Mouse (Mus musculus): ENCODE measurements at regions not wholly inside any gene's neighbourhood (a gene's known extent, or its start where the extent isn't known, plus 50 kb on each side); places are given as distances from the start of the nearest gene placed in this dataset.
A peak's percentile ranks its signal among the peaks of the same experiment; 100 is the strongest.

DNA sequence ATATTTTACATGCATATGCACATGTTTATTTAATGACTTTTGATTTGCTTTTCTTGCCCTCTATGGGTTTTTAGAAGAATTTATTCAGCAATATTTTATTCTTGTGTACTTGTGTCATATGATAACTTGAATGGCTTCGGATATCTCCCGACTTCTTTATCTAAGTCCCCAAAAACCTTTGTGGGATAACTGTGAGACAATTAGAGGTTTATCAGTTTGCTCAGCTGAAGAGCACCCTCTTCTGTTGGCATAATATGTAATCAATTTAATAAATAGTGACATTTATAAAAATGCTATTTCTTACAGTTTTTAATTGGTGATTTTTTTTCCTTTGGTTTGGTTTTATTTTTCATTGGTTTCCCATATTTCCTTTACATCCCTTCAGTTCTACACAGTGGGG lies 194.2 kb upstream of the Tent5a start:
- TF ChIP-seq POLR2A (IDR thresholded peaks at IDR 0.05; ENCODE audit: borderline replicate concordance, extremely low read depth, insufficient read depth, insufficient read length, poor library complexity, severe bottlenecking) (no peak), CTCF (IDR thresholded peaks at IDR 0.05; ENCODE audit: borderline replicate concordance, extremely low read depth, insufficient read depth, insufficient read length) (no peak)
- DNase-seq (ENCODE audit: low read depth): no peak

DNA sequence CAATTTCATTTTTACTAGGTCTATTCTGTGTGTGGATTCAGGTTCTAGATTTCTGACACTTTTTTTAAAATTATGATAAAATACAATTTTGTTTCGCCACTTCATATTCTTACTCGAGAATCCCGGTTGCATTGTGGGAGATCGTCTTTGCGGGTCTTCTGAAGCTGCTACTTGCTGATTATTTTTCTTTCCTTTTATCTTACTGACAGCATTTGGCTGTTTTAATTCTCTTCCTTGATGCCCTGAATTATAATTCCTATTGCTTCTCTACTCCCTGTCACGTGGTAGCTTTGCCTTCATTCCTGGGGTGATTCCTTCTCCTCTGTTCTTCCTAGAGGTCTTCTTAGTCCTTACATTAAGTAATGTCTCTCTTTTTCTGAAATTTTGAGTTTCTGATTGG lies 193.8 kb upstream of the Tent5a start:
- DNase-seq (ENCODE audit: low read depth): no peak
- TF ChIP-seq CTCF (IDR thresholded peaks at IDR 0.05; ENCODE audit: borderline replicate concordance, extremely low read depth, insufficient read depth, insufficient read length) (no peak), POLR2A (IDR thresholded peaks at IDR 0.05; ENCODE audit: borderline replicate concordance, extremely low read depth, insufficient read depth, insufficient read length, poor library complexity, severe bottlenecking) (no peak)

DNA sequence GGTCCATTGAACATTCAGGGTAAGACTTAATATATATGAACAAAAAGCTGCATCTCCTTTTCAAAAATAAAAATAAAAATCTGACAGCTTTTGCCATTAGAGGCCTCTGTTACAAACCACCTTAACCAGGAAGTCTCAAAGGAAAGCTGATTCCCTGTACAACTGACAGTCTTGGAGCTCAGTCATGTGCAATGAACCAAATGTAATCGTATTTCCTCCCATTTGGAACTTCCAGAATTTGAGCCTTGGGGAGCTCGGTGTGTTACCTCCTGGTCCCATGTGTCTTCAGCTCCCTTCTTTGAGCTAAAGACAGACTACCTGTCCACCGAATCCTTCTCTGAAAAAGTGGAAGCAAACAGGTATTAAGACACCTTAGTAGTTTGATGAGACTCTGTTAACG lies 171.9 kb upstream of the Tent5a start:
- DNase-seq (ENCODE audit: low read depth): no peak
- TF ChIP-seq CTCF (IDR thresholded peaks at IDR 0.05; ENCODE audit: borderline replicate concordance, extremely low read depth, insufficient read depth, insufficient read length) (no peak), POLR2A (IDR thresholded peaks at IDR 0.05; ENCODE audit: borderline replicate concordance, extremely low read depth, insufficient read depth, insufficient read length, poor library complexity, severe bottlenecking) (no peak)

DNA sequence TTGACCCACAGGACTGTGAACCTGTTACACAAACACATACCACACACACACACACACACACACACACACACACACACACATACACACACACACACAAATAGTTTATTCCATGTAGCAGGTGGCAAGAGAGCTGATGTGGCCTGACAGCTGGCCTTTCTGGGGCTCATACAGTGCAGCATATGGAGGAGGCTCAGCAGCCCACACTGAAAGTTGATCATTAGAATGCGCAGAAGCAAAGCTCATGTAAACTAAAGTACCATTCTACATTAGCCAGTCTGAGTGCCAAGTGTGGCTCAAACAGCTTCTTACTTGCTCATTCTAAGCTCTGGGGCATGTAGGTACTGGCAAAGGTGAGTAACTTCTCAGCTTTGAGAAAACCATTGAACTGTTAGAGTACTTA lies 170.2 kb upstream of the Tent5a start:
- no peak for TF ChIP-seq POLR2A (IDR thresholded peaks at IDR 0.05; ENCODE audit: borderline replicate concordance, extremely low read depth, insufficient read depth, insufficient read length, poor library complexity, severe bottlenecking)
- no peak for TF ChIP-seq CTCF (IDR thresholded peaks at IDR 0.05; ENCODE audit: borderline replicate concordance, extremely low read depth, insufficient read depth, insufficient read length)
- peak; percentile 80 for DNase-seq (ENCODE audit: low read depth)

DNA sequence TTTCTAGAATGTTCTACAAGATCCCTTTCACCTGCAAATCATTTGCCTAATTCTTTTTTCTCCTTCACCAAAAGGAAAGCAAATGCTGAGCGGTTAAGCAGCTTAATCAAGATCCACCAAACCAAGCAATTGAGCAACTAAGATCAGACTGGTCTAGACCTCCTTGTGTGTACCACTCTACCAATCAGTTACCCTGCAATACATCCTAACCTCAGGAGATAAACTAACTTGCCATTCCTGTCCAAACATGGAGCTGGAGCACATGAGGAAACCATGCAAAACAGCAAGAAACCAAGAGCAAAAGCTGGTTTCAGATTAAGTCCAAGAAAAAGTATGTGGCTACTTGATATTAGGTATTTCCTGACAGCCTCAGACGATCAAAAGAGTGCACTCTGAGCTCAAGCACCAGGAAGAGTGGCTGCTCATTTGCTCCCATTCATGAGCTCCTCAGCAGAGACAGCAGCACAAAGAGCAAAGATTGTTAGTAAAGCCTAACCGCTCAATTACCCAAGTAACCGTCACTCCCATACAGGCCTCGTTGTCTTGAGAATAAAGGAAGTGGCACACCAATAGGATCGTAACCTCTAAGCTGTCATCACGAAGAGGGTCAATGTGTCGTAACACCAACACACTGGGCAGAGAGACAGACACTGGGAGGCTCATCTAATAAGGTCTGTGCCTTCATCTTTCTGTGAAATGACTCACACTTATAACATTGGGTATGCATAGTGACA lies 169.5 kb upstream of the Tent5a start:
- DNase-seq (ENCODE audit: low read depth): peak; percentile 86
- TF ChIP-seq CTCF (IDR thresholded peaks at IDR 0.05; ENCODE audit: borderline replicate concordance, extremely low read depth, insufficient read depth, insufficient read length): no peak

DNA sequence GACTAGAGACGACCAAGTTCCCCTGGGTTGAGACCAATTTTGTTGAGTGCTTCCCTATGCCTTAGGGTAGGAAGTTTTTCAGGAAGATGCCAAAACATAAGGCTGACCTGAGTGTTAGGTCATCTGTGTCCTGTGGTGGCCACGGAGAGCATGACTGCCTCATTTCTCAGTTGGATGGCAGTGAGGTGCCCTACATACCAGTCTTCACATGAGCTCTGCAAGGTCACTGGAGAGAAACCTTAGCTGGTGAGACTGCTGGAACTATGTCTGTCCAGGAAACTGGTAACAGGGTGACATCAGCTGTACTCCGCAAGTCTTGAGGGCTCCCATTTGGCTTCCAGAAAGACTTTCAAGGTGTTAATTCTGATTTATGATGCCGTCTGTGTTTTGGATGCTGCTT lies 167.9 kb upstream of the Tent5a start:
- TF ChIP-seq POLR2A (IDR thresholded peaks at IDR 0.05; ENCODE audit: borderline replicate concordance, extremely low read depth, insufficient read depth, insufficient read length, poor library complexity, severe bottlenecking) (no peak), CTCF (IDR thresholded peaks at IDR 0.05; ENCODE audit: borderline replicate concordance, extremely low read depth, insufficient read depth, insufficient read length) (no peak)
- no peak for DNase-seq (ENCODE audit: low read depth)

DNA sequence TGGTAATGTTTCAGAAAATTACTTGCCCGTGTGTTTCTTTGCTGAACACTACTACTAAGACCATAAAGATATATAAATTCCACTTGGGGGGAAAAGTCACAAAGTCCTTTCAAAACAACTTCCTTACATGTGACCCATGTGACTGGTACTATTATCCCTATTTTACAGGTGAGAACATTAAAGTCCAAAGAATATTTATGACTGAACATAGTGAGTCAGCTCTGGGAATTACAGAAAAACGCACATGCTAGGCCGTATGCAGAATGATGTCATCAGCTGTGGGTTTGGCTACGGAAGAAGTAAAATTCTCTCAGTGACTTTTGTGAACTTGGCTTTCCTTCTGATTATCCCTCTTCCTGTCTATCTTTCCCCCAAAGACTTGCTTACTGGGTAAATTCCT lies 166.6 kb upstream of the Tent5a start:
- no peak for TF ChIP-seq POLR2A (IDR thresholded peaks at IDR 0.05; ENCODE audit: borderline replicate concordance, extremely low read depth, insufficient read depth, insufficient read length, poor library complexity, severe bottlenecking)
- TF ChIP-seq CTCF (IDR thresholded peaks at IDR 0.05; ENCODE audit: borderline replicate concordance, extremely low read depth, insufficient read depth, insufficient read length): no peak
- no peak for DNase-seq (ENCODE audit: low read depth)

DNA sequence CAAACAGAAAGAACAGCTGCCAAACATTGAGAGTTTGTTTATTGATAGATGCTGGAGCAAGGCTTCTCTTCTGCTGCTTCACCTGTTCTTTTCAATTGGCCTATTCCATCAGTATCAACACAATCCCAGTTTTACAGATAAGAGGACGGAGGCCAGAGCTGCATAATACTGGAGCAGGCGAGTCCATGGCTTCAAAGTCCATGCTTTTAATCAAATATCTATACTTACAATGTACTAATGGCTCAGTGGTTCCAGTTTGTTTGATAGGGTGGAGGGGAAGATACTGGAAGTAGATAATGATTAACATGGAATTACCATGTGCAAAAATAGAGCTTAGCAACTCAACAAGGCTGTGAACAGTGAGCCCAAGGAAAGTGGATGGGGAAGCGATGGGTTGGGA lies 163.2 kb upstream of the Tent5a start:
- no peak for DNase-seq (ENCODE audit: low read depth)
- TF ChIP-seq CTCF (IDR thresholded peaks at IDR 0.05; ENCODE audit: borderline replicate concordance, extremely low read depth, insufficient read depth, insufficient read length): no peak
- no peak for TF ChIP-seq POLR2A (IDR thresholded peaks at IDR 0.05; ENCODE audit: borderline replicate concordance, extremely low read depth, insufficient read depth, insufficient read length, poor library complexity, severe bottlenecking)

DNA sequence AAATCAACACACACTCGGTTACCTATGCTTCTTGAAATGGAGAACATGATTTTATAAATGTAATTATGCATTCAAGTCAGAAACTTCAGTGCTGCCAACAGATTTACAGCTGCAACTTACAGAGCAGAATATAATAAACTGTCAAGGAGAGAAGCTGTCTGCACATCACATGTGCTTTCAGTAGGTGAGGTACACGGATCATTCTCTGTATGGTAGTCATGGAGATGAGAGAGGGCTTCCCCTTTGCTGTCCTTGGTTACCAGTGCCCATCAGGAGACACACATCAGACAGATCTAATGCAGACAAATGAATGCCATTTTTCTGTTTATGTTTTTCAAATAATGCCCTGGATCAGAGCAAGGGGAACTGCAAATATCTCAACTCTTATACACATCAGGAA lies 160.8 kb upstream of the Tent5a start:
- DNase-seq (ENCODE audit: low read depth): peak; percentile 67
- TF ChIP-seq CTCF (IDR thresholded peaks at IDR 0.05; ENCODE audit: borderline replicate concordance, extremely low read depth, insufficient read depth, insufficient read length) (no peak), POLR2A (IDR thresholded peaks at IDR 0.05; ENCODE audit: borderline replicate concordance, extremely low read depth, insufficient read depth, insufficient read length, poor library complexity, severe bottlenecking) (no peak)

DNA sequence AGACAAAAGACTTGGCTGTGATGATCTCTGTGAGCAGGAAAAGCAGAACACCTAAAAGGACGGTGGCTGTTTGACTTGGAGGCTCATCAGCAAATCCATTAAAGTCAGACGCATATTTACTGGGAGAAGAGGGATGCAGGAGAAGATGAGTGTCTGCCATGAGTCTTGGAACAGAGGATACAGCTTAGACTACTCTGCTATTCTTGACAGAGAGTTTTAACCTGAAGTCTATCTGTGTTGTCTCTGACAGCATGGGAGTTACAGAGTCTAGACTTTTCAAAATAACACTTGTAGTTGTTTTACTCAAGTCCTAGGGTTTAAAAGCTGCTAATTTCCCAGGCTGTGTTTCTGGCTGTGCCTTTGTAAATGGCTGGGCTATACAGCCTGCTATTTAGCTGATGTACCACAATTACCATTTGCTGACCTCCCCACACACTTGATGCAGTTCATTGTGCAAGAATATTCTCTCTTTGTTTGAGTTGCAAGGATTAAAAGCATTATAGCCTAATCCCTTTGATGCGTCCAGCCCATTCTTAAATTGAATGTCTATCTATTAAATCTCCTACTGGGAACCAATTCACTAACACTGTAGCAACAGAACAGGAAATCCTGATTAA lies 160.0 kb upstream of the Tent5a start:
- TF ChIP-seq CTCF (IDR thresholded peaks at IDR 0.05; ENCODE audit: borderline replicate concordance, extremely low read depth, insufficient read depth, insufficient read length) (no peak), POLR2A (IDR thresholded peaks at IDR 0.05; ENCODE audit: borderline replicate concordance, extremely low read depth, insufficient read depth, insufficient read length, poor library complexity, severe bottlenecking) (no peak)
- peak; percentile 74 for DNase-seq (ENCODE audit: low read depth)

DNA sequence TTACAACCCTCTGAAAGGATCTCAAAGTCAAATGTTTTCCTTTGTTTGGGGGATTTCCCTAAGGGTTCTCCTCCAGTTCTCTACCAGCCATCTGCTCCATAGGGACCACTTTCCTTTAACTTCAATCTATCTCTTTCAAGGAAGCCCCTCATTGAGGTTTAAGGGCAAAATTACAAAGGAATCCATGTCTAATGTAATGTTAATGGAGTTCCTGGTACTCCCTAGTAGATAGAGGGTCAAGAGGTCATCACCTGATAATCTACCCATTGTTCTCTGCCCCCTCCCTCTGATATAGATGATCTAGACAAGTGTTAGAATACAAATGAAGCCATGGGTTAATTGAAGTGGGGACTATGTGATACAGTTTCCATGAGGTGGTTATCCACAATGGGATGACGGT lies 158.6 kb upstream of the Tent5a start:
- TF ChIP-seq POLR2A (IDR thresholded peaks at IDR 0.05; ENCODE audit: borderline replicate concordance, extremely low read depth, insufficient read depth, insufficient read length, poor library complexity, severe bottlenecking): no peak
- no peak for TF ChIP-seq CTCF (IDR thresholded peaks at IDR 0.05; ENCODE audit: borderline replicate concordance, extremely low read depth, insufficient read depth, insufficient read length)

DNA sequence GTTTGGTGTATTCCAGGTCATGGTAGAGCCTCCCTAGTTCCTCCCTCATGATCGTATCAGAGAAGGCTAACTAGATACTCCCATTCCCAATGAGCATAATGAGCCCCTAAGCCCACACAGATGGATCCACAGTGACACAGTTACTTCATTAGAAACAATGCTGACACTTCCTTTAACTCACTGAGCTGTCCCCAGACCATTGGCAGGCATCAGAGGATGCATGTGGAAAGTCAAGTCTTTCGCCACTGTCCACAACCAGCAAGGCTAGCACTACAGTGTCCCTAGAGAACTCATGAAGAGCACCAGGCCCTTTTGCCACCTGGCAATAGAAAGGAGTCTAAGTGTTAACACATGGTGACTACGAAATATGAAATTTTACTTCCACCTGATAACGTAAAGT lies 156.1 kb upstream of the Tent5a start:
- DNase-seq (ENCODE audit: low read depth): no peak
- TF ChIP-seq POLR2A (IDR thresholded peaks at IDR 0.05; ENCODE audit: borderline replicate concordance, extremely low read depth, insufficient read depth, insufficient read length, poor library complexity, severe bottlenecking) (no peak), CTCF (IDR thresholded peaks at IDR 0.05; ENCODE audit: borderline replicate concordance, extremely low read depth, insufficient read depth, insufficient read length) (no peak)

More for the DNA sequence above, 158.6 kb upstream of the Tent5a start:
- DNase-seq (ENCODE audit: low read depth): no peak

All from brain, embryonic 14.5 days (tissue).